9 mouse cellular contexts compared by ENCODE assay signal in the genomic region with DNA sequence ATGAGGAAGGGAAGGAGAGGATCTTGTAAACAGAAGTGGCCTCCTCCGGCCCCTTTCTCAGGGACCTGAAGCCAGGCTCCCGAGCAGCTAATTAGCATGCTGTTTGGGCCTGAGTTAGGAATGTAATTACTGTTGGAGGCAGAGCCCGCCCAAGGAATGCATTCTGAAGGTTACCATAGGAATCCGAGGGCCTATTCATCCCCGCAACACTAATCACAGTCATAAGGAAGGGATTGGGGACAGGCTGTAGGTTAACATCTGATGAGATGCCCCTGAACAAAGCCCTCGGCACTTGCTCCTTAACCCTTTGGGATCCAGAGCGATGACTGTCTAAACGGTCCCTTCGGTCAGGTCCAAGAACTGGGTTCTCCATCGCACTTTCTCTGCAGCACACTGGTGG. TPM values are rescaled to one million over a fixed set of nuclear protein-coding genes. Genes with fewer than 3 reads are reported as not detected.
DNase-seq lines count a peak whose midpoint lies in the region; ATAC-seq lines count a peak whose summit lies in the region.
"Had no signal": no experiment of that assay in that cellular context is flagged by ENCODE, and none has a peak within 500 bp of the region (broad histone marks: within the 10 kb centered on the region; RNA-seq: fewer than 3 reads in every experiment).

No protein-coding gene starts in this region.

- H3K4me2 ChIP-seq in embryonic facial prominence, embryonic 11.5 days (ENCODE audit: low read depth, low read length): no peak overlapping the region
- H3K4me2 ChIP-seq in hindbrain, embryonic 16.5 days (ENCODE audit: low read length): no peak overlapping the region
- H3K4me2 ChIP-seq in midbrain, embryonic 16.5 days (ENCODE audit: low read length): no peak overlapping the region
- H3K4me2 ChIP-seq: lung, embryonic 15.5 days had no signal

- ATAC-seq in embryonic facial prominence, embryonic 11.5 days (replicated peaks; ENCODE audit: insufficient number of reproducible peaks, low FRiP score, low TSS enrichment, low read depth): no peak
- ATAC-seq in hindbrain, embryonic 16.5 days: peak; percentile 75
- ATAC-seq in midbrain, embryonic 16.5 days: peak; percentile 40; the same call in 1 of the 2 replicates

- H3K27me3 ChIP-seq in embryonic facial prominence, embryonic 11.5 days (ENCODE audit: control insufficient read depth, insufficient read depth, low read length): no peaks in the 10 kb centered on the region; the same call in 1 of the 2 replicates
- peaks cover 5% of the 10 kb centered on the region for H3K27me3 ChIP-seq in hindbrain, embryonic 16.5 days (replicated peaks; ENCODE audit: control insufficient read depth, insufficient read depth, low read length)
- no peaks in the 10 kb centered on the region; the same call in 1 of the 2 replicates for H3K27me3 ChIP-seq in midbrain, embryonic 16.5 days (ENCODE audit: control insufficient read depth, insufficient read depth, low read depth, low read length)

- no peak overlapping the region for H3K9ac ChIP-seq in embryonic facial prominence, embryonic 11.5 days (replicated peaks; ENCODE audit: low read length)
- H3K9ac ChIP-seq in hindbrain, embryonic 16.5 days (ENCODE audit: low read depth, low read length): no peak overlapping the region
- no peak overlapping the region for H3K9ac ChIP-seq in midbrain, embryonic 16.5 days (ENCODE audit: low read depth, low read length)
- H3K9ac ChIP-seq: lung, embryonic 15.5 days had no signal

- 12% methylated on average over 10 of the region's 10 CpGs for WGBS in embryonic facial prominence, embryonic 11.5 days
- WGBS in hindbrain, embryonic 16.5 days: 16% methylated on average over 10 of the region's 10 CpGs
- 6% methylated on average over 10 of the region's 10 CpGs for WGBS in midbrain, embryonic 16.5 days

- H3K27ac ChIP-seq in embryonic facial prominence, embryonic 11.5 days (replicated peaks; ENCODE audit: low read depth, low read length): no peak overlapping the region; the same call in 1 of the 2 replicates
- peak overlapping the region; percentile 68 for H3K27ac ChIP-seq in hindbrain, embryonic 16.5 days (ENCODE audit: low read depth, low read length)
- peak overlapping the region; percentile 17; the same call in 1 of the 2 replicates for H3K27ac ChIP-seq in midbrain, embryonic 16.5 days (ENCODE audit: low read length)
- H3K27ac ChIP-seq: lung, embryonic 15.5 days had no signal

- H3K9me3 ChIP-seq in embryonic facial prominence, embryonic 11.5 days (replicated peaks; ENCODE audit: control insufficient read depth, low read length): no peaks in the 10 kb centered on the region
- H3K9me3 ChIP-seq in hindbrain, embryonic 16.5 days (ENCODE audit: control insufficient read depth, low read length): no peaks in the 10 kb centered on the region
- H3K9me3 ChIP-seq in midbrain, embryonic 16.5 days (replicated peaks; ENCODE audit: control insufficient read depth, low read length, poor library complexity, severe bottlenecking): no peaks in the 10 kb centered on the region
- H3K9me3 ChIP-seq: lung, embryonic 15.5 days had no signal

- no peaks in the 10 kb centered on the region for H3K36me3 ChIP-seq in embryonic facial prominence, embryonic 11.5 days (replicated peaks; ENCODE audit: control insufficient read depth, insufficient read depth, low read depth, low read length)
- no peaks in the 10 kb centered on the region for H3K36me3 ChIP-seq in hindbrain, embryonic 16.5 days (ENCODE audit: control insufficient read depth, insufficient read depth, low read length)
- no peaks in the 10 kb centered on the region for H3K36me3 ChIP-seq in midbrain, embryonic 16.5 days (ENCODE audit: control insufficient read depth, insufficient read depth, low read length)
- H3K36me3 ChIP-seq: lung, embryonic 15.5 days had no signal

- H3K4me1 ChIP-seq in embryonic facial prominence, embryonic 11.5 days (ENCODE audit: control insufficient read depth, insufficient read depth, low read length): peaks cover 16% of the 10 kb centered on the region
- peaks cover 25% of the 10 kb centered on the region for H3K4me1 ChIP-seq in hindbrain, embryonic 16.5 days (ENCODE audit: control insufficient read depth, insufficient read depth, low read depth, low read length)
- peaks cover 15% of the 10 kb centered on the region for H3K4me1 ChIP-seq in midbrain, embryonic 16.5 days (ENCODE audit: control insufficient read depth, insufficient read depth, low read length)

- peak; percentile 87 for DNase-seq in ZHBTc4 (ENCODE audit: low read depth, low spot score)
- DNase-seq in embryonic facial prominence, embryonic 11.5 days (ENCODE audit: low spot score): peak; percentile 79
- no peak for DNase-seq in urinary bladder, postnatal 10 days (ENCODE audit: low spot score)
- DNase-seq in cerebellum, adult 11 months: no peak
- no peak for DNase-seq in left cerebral cortex, adult 18-20 months (ENCODE audit: low spot score in 2 of 2)
- DNase-seq: cerebellum, postnatal 10 days had no signal

- H3K4me3 ChIP-seq in embryonic facial prominence, embryonic 11.5 days (ENCODE audit: low read depth, low read length): no peak overlapping the region
- no peak overlapping the region for H3K4me3 ChIP-seq in hindbrain, embryonic 16.5 days (ENCODE audit: low read length)
- no peak overlapping the region for H3K4me3 ChIP-seq in midbrain, embryonic 16.5 days (ENCODE audit: low read depth, low read length)
- H3K4me3 ChIP-seq: lung, embryonic 15.5 days had no signal

RNA-seq across cellular contexts. Expression of a gene that starts 36.7 kb away (rescaled TPM):
- polyA plus RNA-seq in embryonic facial prominence, embryonic 11.5 days (2014; fragmentation: Nextera tagmentation; extraction: Ambion mirVana): 22.3 and 28.3 TPM in 2 replicates
- 12.6 and 14.3 TPM in 2 replicates for polyA plus RNA-seq in hindbrain, embryonic 16.5 days (2015; fragmentation: Nextera tagmentation; extraction: Ambion mirVana)
- 11.8 and 13.1 TPM in 2 replicates for polyA plus RNA-seq in midbrain, embryonic 16.5 days (2015; fragmentation: Nextera tagmentation; extraction: Ambion mirVana)
- total RNA-seq in left cerebral cortex, adult 18-20 months (2021): 1 to 10 TPM; 8.3 to 8.8 TPM

Comparison
In these comparisons a context has a peak if more than half of its experiments do, and no peak if none do; other contexts are left out.
1. DNase-seq: peak in ZHBTc4 (single experiment) and embryonic facial prominence, embryonic 11.5 days (single experiment); none in urinary bladder, postnatal 10 days (single experiment), cerebellum, adult 11 months (single experiment) and left cerebral cortex, adult 18-20 months (0 of 2).